Mouse (Mus musculus) MEL (cell line): ENCODE results near the gene Slfn8. TPM values are rescaled to one million over a fixed set of nuclear protein-coding genes. Genes with fewer than 3 reads are reported as not detected.

Experiments
- DNase-seq: peaks from one replicate; pipeline ENCODE4 v3.0.0; 2011; ENCODE audit warnings: low read depth, low spot score
- H3K27ac ChIP-seq: 2 replicates; pipeline ENCODE4 v1.5.1; 2012; ENCODE audit warnings: low read depth, mild to moderate bottlenecking, control low read depth, low read length, moderate library complexity; ENCODE audit not compliant: control insufficient read depth
- H3K27me3 ChIP-seq, 2 experiments: fragments of 150-350 bp in 1 of 2; sonication (generic) in 1 of 2; 2 replicates each; pipeline ENCODE4 v1.6.1; 2012; ENCODE audit warnings: low read length in 2 of 2, mild to moderate bottlenecking in 2 of 2, improper control_type of control experiment in 1 of 2, moderate library complexity in 1 of 2; ENCODE audit not compliant: insufficient read depth in 2 of 2, control insufficient read depth in 1 of 2
- H3K36me3 ChIP-seq, 2 experiments: 2 replicates each; pipeline ENCODE4 v1.6.1; 2012 to 2014; ENCODE audit warnings: low read length in 2 of 2, improper control_type of control experiment in 1 of 2, inconsistent platforms in 1 of 2, mild to moderate bottlenecking in 1 of 2; ENCODE audit not compliant: insufficient read depth in 2 of 2, control insufficient read depth in 1 of 2
- H3K4me1 ChIP-seq, 2 experiments: fragments of 150-350 bp in 1 of 2; sonication (generic) in 1 of 2; 2 replicates each; pipeline ENCODE4 v1.6.1; 2012; ENCODE audit warnings: low read length in 2 of 2, improper control_type of control experiment in 1 of 2, mild to moderate bottlenecking in 1 of 2; ENCODE audit not compliant: insufficient read depth in 2 of 2, control insufficient read depth in 1 of 2
- H3K4me3 ChIP-seq, 2 experiments: fragments of 150-350 bp in 1 of 2; sonication (generic) in 1 of 2; 2 replicates each; pipeline ENCODE4 v1.5.1; 2012; ENCODE audit warnings: low read depth in 2 of 2, low read length in 2 of 2, mild to moderate bottlenecking in 2 of 2, moderate library complexity in 2 of 2, control low read depth in 1 of 2, improper control_type of control experiment in 1 of 2; ENCODE audit not compliant: control insufficient read depth in 1 of 2, insufficient read depth in 1 of 2
- H3K79me2 ChIP-seq: 2 replicates; pipeline ENCODE4 v1.6.1; 2012; ENCODE audit warnings: mild to moderate bottlenecking, low read length, moderate library complexity; ENCODE audit not compliant: control insufficient read depth, poor library complexity, insufficient read depth
- H3K9ac ChIP-seq: 2 replicates; pipeline ENCODE4 v1.6.1; 2012; ENCODE audit warnings: low read depth, mild to moderate bottlenecking, control low read depth, low read length, moderate library complexity; ENCODE audit not compliant: control insufficient read depth, poor library complexity, severe bottlenecking
- H3K9me3 ChIP-seq: fragments of 150-350 bp; sonication (generic); replicated peaks from 2 replicates; pipeline ENCODE4 v1.6.1; 2012; ENCODE audit warnings: mild to moderate bottlenecking, low read length, improper control_type of control experiment, moderate library complexity; ENCODE audit not compliant: insufficient read depth
- BHLHE40 ChIP-seq: IDR thresholded peaks from 2 replicates; pipeline ENCODE4 v1.6.1; 2012; ENCODE audit warnings: low read depth, mild to moderate bottlenecking, inconsistent platforms, low read length, improper control_type of control experiment, borderline replicate concordance
- CTCF ChIP-seq, 3 experiments: IDR thresholded peaks in 2 of 3; conservative IDR thresholded peaks in 1 of 3; 2 replicates each; pipeline ENCODE4 v1.5.1; 2011 to 2012; ENCODE audit warnings: low read length in 3 of 3, low read depth in 2 of 3, mild to moderate bottlenecking in 2 of 3, improper control_type of control experiment in 1 of 3, inconsistent platforms in 1 of 3, mixed read lengths in 1 of 3, moderate library complexity in 1 of 3; ENCODE audit not compliant: control insufficient read depth in 1 of 3, insufficient read depth in 1 of 3, poor library complexity in 1 of 3, severe bottlenecking in 1 of 3
- EP300 ChIP-seq, 2 experiments: IDR thresholded peaks; 2 replicates each; pipeline ENCODE4 v1.6.1; 2011; ENCODE audit warnings: improper control_type of control experiment in 2 of 2, low read length in 2 of 2, low read depth in 1 of 2, mild to moderate bottlenecking in 1 of 2
- ETS1 ChIP-seq: IDR thresholded peaks from 2 replicates; pipeline ENCODE4 v1.6.1; 2012; ENCODE audit warnings: low read depth, mild to moderate bottlenecking, inconsistent platforms, low read length, improper control_type of control experiment, moderate library complexity
- GATA1 ChIP-seq: IDR thresholded peaks from 2 replicates; pipeline ENCODE4 v1.6.1; 2011; ENCODE audit warnings: low read depth, low read length, improper control_type of control experiment
- MXI1 ChIP-seq: IDR thresholded peaks from 2 replicates; pipeline ENCODE4 v1.6.1; 2011; ENCODE audit warnings: mild to moderate bottlenecking, low read depth, low read length, improper control_type of control experiment
- MYC ChIP-seq: IDR thresholded peaks from 2 replicates; pipeline ENCODE4 v1.6.1; 2011; ENCODE audit warnings: low read depth, mild to moderate bottlenecking, low read length, improper control_type of control experiment, moderate library complexity
- POLR2A ChIP-seq, 2 experiments: IDR thresholded peaks; 2 replicates each; pipeline ENCODE4 v1.6.1; 2011 to 2012; ENCODE audit warnings: low read length in 2 of 2, mild to moderate bottlenecking in 2 of 2, control low read depth in 1 of 2, improper control_type of control experiment in 1 of 2, low read depth in 1 of 2, moderate library complexity in 1 of 2; ENCODE audit not compliant: control insufficient read depth in 1 of 2, insufficient read depth in 1 of 2, poor library complexity in 1 of 2
- RAD21 ChIP-seq: IDR thresholded peaks from 2 replicates; pipeline ENCODE4 v1.6.1; 2011; ENCODE audit warnings: mild to moderate bottlenecking, low read depth, low read length, improper control_type of control experiment
- SMC3 ChIP-seq: IDR thresholded peaks from 2 replicates; pipeline ENCODE4 v1.6.1; 2011; ENCODE audit warnings: low read depth, low read length, improper control_type of control experiment
- TCF12 ChIP-seq: IDR thresholded peaks from 2 replicates; pipeline ENCODE4 v1.6.1; 2014; ENCODE audit warnings: low read depth, mild to moderate bottlenecking, inconsistent platforms, low read length, improper control_type of control experiment, moderate library complexity
- USF1 ChIP-seq: IDR thresholded peaks from 2 replicates; pipeline ENCODE4 v1.6.1; 2014; ENCODE audit warnings: low read depth, mild to moderate bottlenecking, inconsistent platforms, low read length, improper control_type of control experiment, moderate library complexity
- ZC3H11A ChIP-seq: IDR thresholded peaks from 2 replicates; pipeline ENCODE4 v1.6.1; 2012; ENCODE audit warnings: low read depth, mild to moderate bottlenecking, inconsistent platforms, low read length, improper control_type of control experiment
- polyA plus RNA-seq, 2 experiments: library from polyadenylated mRNA; stranded (reverse) in 1 of 2; unstranded in 1 of 2; fragments of >175 nt in 1 of 2; fragments of >200 nt in 1 of 2; gene quantifications; 2 replicates each; pipeline versions ENCODE4 v1.2.1 to v1.2.4; 2012; ENCODE audit warnings: low replicate concordance in 2 of 2, low read depth in 1 of 2; ENCODE audit not compliant: insufficient read length in 2 of 2, insufficient read depth in 1 of 2, missing spikeins in 1 of 2
- total RNA-seq: library from RNA; depleted of rRNA; stranded (reverse); fragments of 300-350 nt; gene quantifications from 2 replicates; pipeline ENCODE4 v1.2.3, GENCODE M21; 2012; rRNA removed

The Slfn8 gene
- total RNA-seq, result 9.8 and 11.9 TPM in 2 replicates
- polyA plus RNA-seq, result 10 to 100 TPM; 11.6 to 47.2 TPM

- Histone ChIP-seq H3K4me1 (peaks cover 2% of the 10 kb centered on the region in 2 experiments; a peak in 2 of 4 replicates), H3K36me3 (peaks cover 0 to 4% of the 10 kb centered on the region in 2 experiments; a peak in 2 of 4 replicates), H3K4me3 (peak within 1 kb of the TSS; percentile 78), H3K9ac (peak within 1 kb of the TSS; percentile 86), H3K79me2 (0 out of 2 replicates have a peak, but pooled peaks cover 3% of the 10 kb centered on the region), H3K27me3 (no peaks in the 10 kb centered on the region), H3K9me3 (no peaks in the 10 kb centered on the region), H3K27ac (peak within 1 kb of the TSS; percentile 90)
- TF ChIP-seq TCF12, result no peak
- no peak for TF ChIP-seq MYC
- no peak for TF ChIP-seq MXI1
- TF ChIP-seq POLR2A (IDR thresholded peaks at IDR 0.05; ENCODE audit: control insufficient read depth in 1 of 2, insufficient read depth in 1 of 2, low read depth in 1 of 2, low read length in 2 of 2, poor library complexity in 1 of 2), result peak in 1 of 2 experiments; percentile 45; a peak in 2 of 4 replicates
- TF ChIP-seq USF1, result no peak
- 0 out of 2 replicates have a peak, but pooled peaks have one; percentile 22 for TF ChIP-seq ETS1
- no peak for TF ChIP-seq BHLHE40
- TF ChIP-seq GATA1, result no peak
- DNase-seq, result peak; percentile 85
Observed at GRCm38 (mm10) chr11:83020621-83021020, at the start of gene Slfn8. Gene Slfn8 (minus strand): TSS chr11:83020810.

GRCm38 (mm10) chr11:83067982-83068694, 47.5 kb upstream of the Slfn8 start:
- peak; percentile 68 for DNase-seq
- H3K27ac ChIP-seq, result no peak overlapping the region
- TF ChIP-seq ZC3H11A, result peak; percentile 53
- peak; percentile 64 to 75 (median 70) for TF ChIP-seq CTCF (IDR thresholded peaks at IDR 0.05 in 2 of 3, conservative IDR thresholded peaks at IDR 0.05 in 1 of 3; ENCODE audit: control insufficient read depth in 1 of 3, insufficient read depth in 1 of 3, low read depth in 2 of 3, low read length in 3 of 3, poor library complexity in 1 of 3, severe bottlenecking in 1 of 3)
- TF ChIP-seq RAD21, result peak; percentile 67
- no peak for TF ChIP-seq EP300 (IDR thresholded peaks at IDR 0.05; ENCODE audit: low read depth in 1 of 2, low read length in 2 of 2)
- peak; percentile 66 for TF ChIP-seq SMC3

More at GRCm38 (mm10) chr11:83067982-83068694, 47.5 kb upstream of the Slfn8 start:
- no peaks in the 10 kb centered on the region for H3K27me3 ChIP-seq
- peaks cover 0 to 9% of the 10 kb centered on the region in 2 experiments; a peak in 2 of 4 replicates for H3K36me3 ChIP-seq
- H3K79me2 ChIP-seq, result peaks cover 3% of the 10 kb centered on the region
- no peak overlapping the region for H3K9ac ChIP-seq
- H3K4me1 ChIP-seq, result peaks cover 6 to 14% of the 10 kb centered on the region in 2 experiments
- H3K4me3 ChIP-seq, result no peak overlapping the region
- H3K9me3 ChIP-seq, result no peaks in the 10 kb centered on the region
